Mouse (Mus musculus): ENCODE measurements around the gene Clpp. TPM values are rescaled to one million over a fixed set of nuclear protein-coding genes. Genes with fewer than 3 reads are reported as not detected.

Gene Clpp
- polyA plus RNA-seq (2014; fragmentation: Nextera tagmentation; extraction: Ambion mirVana) = 131 and 137 TPM in 2 replicates

DNA sequence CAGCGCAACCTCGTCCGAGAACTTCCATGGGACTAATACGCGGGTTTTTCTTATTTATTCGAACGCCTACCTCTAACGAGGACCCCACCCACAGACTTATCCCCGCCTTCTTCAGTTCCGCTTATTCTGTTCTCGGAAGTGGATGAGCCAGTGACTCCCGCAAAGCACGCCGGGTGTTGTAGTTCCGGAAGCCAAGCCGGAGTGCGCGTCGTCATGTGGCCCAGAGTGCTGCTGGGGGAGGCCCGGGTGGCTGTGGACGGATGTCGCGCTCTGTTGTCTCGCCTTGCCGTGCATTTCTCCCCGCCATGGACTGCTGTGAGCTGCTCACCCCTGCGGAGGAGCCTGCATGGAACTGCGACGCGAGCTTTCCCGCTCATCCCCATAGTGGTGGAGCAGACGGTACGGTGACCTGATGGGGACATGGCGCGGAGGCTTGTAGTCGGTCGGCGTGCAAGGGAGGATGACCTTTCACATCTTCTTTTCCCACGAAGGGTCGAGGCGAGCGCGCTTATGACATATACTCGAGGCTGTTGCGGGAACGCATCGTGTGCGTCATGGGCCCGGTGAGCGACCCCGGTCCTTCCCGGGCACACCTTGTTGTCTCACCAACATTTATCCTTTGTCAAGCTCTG is at the start of gene Clpp:
TSS of gene Clpp (plus strand) at position 191 of the 632 bp plus-strand sequence.
- Histone ChIP-seq H3K27ac (ENCODE audit: low read depth, low read length) (peak within 1 kb of the TSS; percentile 57), H3K27me3 (ENCODE audit: control insufficient read depth, insufficient read depth, low read length) (no peaks in the 10 kb centered on the region), H3K4me2 (peak within 1 kb of the TSS; percentile 78), H3K4me3 (ENCODE audit: low read depth, low read length) (peak within 1 kb of the TSS; percentile 81), H3K36me3 (ENCODE audit: control insufficient read depth, insufficient read depth, low read length) (peaks cover 8% of the 10 kb centered on the region), H3K4me1 (ENCODE audit: control insufficient read depth, insufficient read depth, low read length) (peaks cover 6% of the 10 kb centered on the region), H3K9ac (ENCODE audit: low read length) (peak within 1 kb of the TSS; percentile 76), H3K9me3 (ENCODE audit: control insufficient read depth, low read length) (no peaks in the 10 kb centered on the region)
- DNase-seq (ENCODE audit: low spot score, missing footprints) = peak; percentile 99
- peak; percentile 97 for ATAC-seq (ENCODE audit: low FRiP score)
- WGBS = under 1% methylated on average over 52 of the region's 52 CpGs

GRCm38 (mm10) chr17:56950915-56951314 is 39.2 kb upstream of the Clpp start:
- no peak for ATAC-seq (ENCODE audit: low FRiP score)
- WGBS = 20% methylated on average over 3 of the region's 3 CpGs

DNA sequence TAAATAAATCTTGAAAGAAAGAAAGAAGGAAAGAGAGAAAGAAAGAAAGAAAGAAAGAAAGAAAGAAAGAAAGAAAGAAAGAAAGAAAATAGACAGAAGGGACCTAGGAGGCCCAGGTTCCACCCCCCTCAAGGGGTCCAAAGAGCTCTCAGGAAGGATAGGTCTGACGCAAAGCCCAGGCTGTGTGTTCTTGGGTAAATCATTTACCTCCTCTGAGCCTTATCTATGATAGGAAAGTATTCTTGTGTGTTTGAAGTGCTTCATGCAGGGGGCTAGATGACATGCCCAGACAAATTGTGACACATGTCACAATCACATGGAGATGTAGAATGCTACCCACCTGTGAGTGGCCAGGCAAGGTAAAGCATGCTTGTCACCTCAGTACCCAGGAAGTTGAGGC is 37.5 kb upstream of the Clpp start:
- H3K36me3 ChIP-seq (ENCODE audit: control insufficient read depth, insufficient read depth, low read length) = no peaks in the 10 kb centered on the region
- no peaks in the 10 kb centered on the region for H3K9me3 ChIP-seq (ENCODE audit: control insufficient read depth, low read length)
- DNase-seq (ENCODE audit: low spot score, missing footprints) (no peak), ATAC-seq (ENCODE audit: low FRiP score) (no peak)
- WGBS = 92% methylated on average over 1 of the region's 1 CpGs
- no peaks in the 10 kb centered on the region for H3K27me3 ChIP-seq (ENCODE audit: control insufficient read depth, insufficient read depth, low read length)
- no peak overlapping the region for H3K27ac ChIP-seq (ENCODE audit: low read depth, low read length)
- no peak overlapping the region for H3K4me3 ChIP-seq (ENCODE audit: low read depth, low read length)
- H3K9ac ChIP-seq (ENCODE audit: low read length) = no peak overlapping the region
- no peak overlapping the region for H3K4me2 ChIP-seq
- H3K4me1 ChIP-seq (ENCODE audit: control insufficient read depth, insufficient read depth, low read length) = no peaks in the 10 kb centered on the region

More at GRCm38 (mm10) chr17:56950915-56951314, 39.2 kb upstream of the Clpp start:
- Histone ChIP-seq H3K4me3 (ENCODE audit: low read depth, low read length) (no peak overlapping the region), H3K9me3 (ENCODE audit: control insufficient read depth, low read length) (no peaks in the 10 kb centered on the region), H3K27ac (ENCODE audit: low read depth, low read length) (no peak overlapping the region), H3K4me1 (ENCODE audit: control insufficient read depth, insufficient read depth, low read length) (no peaks in the 10 kb centered on the region), H3K4me2 (no peak overlapping the region), H3K27me3 (ENCODE audit: control insufficient read depth, insufficient read depth, low read length) (no peaks in the 10 kb centered on the region), H3K36me3 (ENCODE audit: control insufficient read depth, insufficient read depth, low read length) (no peaks in the 10 kb centered on the region), H3K9ac (ENCODE audit: low read length) (no peak overlapping the region)
- DNase-seq (ENCODE audit: low spot score, missing footprints) = peak; percentile 88

GRCm38 (mm10) chr17:56954871-56955270 is 35.2 kb upstream of the Clpp start:
- DNase-seq (ENCODE audit: low spot score, missing footprints) (no peak), ATAC-seq (ENCODE audit: low FRiP score) (no peak)
- Histone ChIP-seq H3K4me1 (ENCODE audit: control insufficient read depth, insufficient read depth, low read length) (no peaks in the 10 kb centered on the region), H3K4me3 (ENCODE audit: low read depth, low read length) (no peak overlapping the region), H3K27ac (ENCODE audit: low read depth, low read length) (no peak overlapping the region), H3K9me3 (ENCODE audit: control insufficient read depth, low read length) (no peaks in the 10 kb centered on the region), H3K9ac (ENCODE audit: low read length) (no peak overlapping the region), H3K36me3 (ENCODE audit: control insufficient read depth, insufficient read depth, low read length) (no peaks in the 10 kb centered on the region), H3K27me3 (ENCODE audit: control insufficient read depth, insufficient read depth, low read length) (no peaks in the 10 kb centered on the region), H3K4me2 (no peak overlapping the region)
- WGBS = 90% methylated on average over 7 of the region's 7 CpGs

DNA sequence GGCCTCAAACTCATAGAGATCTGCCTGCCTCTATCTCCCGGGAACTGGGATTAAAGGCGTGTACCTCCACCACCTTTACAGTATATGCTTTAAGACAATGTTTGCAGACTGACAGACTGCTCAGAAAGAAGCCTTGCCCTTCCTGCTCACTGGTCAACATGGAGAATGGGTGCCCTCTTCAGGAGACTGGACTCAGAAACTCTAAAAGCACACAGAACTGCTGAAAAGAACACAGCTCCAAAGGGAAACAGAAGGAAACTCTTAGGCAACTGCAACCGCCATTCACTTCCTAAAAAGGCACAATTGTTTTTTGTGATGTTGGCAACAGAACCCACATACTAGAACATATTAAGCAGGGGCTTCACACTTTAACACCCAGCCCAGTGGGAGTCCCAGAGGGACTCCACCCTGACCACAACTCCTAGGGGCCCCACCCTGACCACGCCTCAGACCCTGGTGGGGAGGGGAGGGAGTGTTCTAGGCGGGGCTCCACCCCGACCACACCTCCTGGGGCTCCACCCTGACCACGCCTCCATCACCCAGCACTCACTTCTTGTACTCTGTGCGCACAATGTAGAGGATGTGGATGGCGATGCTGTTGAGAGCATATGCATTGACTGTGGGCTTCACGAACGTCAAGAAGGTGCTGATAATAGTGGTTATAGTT is 32.2 kb upstream of the Clpp start:
- no peak overlapping the region for H3K27ac ChIP-seq (ENCODE audit: low read depth, low read length)

DNA sequence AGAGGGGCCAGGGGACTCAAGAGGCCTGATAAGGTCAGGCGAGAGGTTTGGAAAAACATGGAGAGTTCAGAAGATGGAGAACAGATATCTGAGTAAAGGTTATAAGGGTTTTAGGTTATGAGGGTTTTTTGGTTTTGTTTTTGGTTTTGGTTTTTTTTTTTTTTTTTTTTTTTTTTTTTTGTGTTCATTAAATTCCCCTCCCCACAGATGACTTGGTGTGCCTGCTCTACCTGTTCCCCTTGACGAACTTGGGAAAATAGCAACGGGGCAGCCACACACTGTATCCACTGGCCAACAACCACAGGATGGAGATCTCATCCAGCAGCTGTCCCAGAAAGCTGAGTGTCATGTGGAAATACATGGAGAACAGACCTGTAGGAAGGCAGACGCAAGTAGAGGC is 31.4 kb upstream of the Clpp start:
- Histone ChIP-seq H3K36me3 (ENCODE audit: control insufficient read depth, insufficient read depth, low read length) (no peaks in the 10 kb centered on the region), H3K9ac (ENCODE audit: low read length) (no peak overlapping the region), H3K9me3 (ENCODE audit: control insufficient read depth, low read length) (no peaks in the 10 kb centered on the region), H3K4me1 (ENCODE audit: control insufficient read depth, insufficient read depth, low read length) (no peaks in the 10 kb centered on the region), H3K4me3 (ENCODE audit: low read depth, low read length) (no peak overlapping the region), H3K27me3 (ENCODE audit: control insufficient read depth, insufficient read depth, low read length) (no peaks in the 10 kb centered on the region), H3K27ac (ENCODE audit: low read depth, low read length) (no peak overlapping the region), H3K4me2 (no peak overlapping the region)
- no peak for DNase-seq (ENCODE audit: low spot score, missing footprints)
- 83% methylated on average over 4 of the region's 4 CpGs for WGBS
- ATAC-seq (ENCODE audit: low FRiP score) = no peak

More for the DNA sequence above, 32.2 kb upstream of the Clpp start:
- Histone ChIP-seq H3K4me1 (ENCODE audit: control insufficient read depth, insufficient read depth, low read length) (no peaks in the 10 kb centered on the region), H3K27me3 (ENCODE audit: control insufficient read depth, insufficient read depth, low read length) (no peaks in the 10 kb centered on the region), H3K36me3 (ENCODE audit: control insufficient read depth, insufficient read depth, low read length) (no peaks in the 10 kb centered on the region), H3K4me2 (no peak overlapping the region), H3K9ac (ENCODE audit: low read length) (no peak overlapping the region), H3K4me3 (ENCODE audit: low read depth, low read length) (no peak overlapping the region), H3K9me3 (ENCODE audit: control insufficient read depth, low read length) (no peaks in the 10 kb centered on the region)
- DNase-seq (ENCODE audit: low spot score, missing footprints) = no peak
- ATAC-seq (ENCODE audit: low FRiP score) = no peak
- 37% methylated on average over 11 of the region's 11 CpGs for WGBS

GRCm38 (mm10) chr17:56961880-56962279 is 28.2 kb upstream of the Clpp start:
- Histone ChIP-seq H3K9ac (ENCODE audit: low read length) (no peak overlapping the region), H3K27me3 (ENCODE audit: control insufficient read depth, insufficient read depth, low read length) (no peaks in the 10 kb centered on the region), H3K27ac (ENCODE audit: low read depth, low read length) (no peak overlapping the region), H3K36me3 (ENCODE audit: control insufficient read depth, insufficient read depth, low read length) (no peaks in the 10 kb centered on the region), H3K4me2 (no peak overlapping the region), H3K4me1 (ENCODE audit: control insufficient read depth, insufficient read depth, low read length) (no peaks in the 10 kb centered on the region), H3K9me3 (ENCODE audit: control insufficient read depth, low read length) (no peaks in the 10 kb centered on the region), H3K4me3 (ENCODE audit: low read depth, low read length) (no peak overlapping the region)
- WGBS = 89% methylated on average over 4 of the region's 4 CpGs
- ATAC-seq (ENCODE audit: low FRiP score) = no peak
- no peak for DNase-seq (ENCODE audit: low spot score, missing footprints)

DNA sequence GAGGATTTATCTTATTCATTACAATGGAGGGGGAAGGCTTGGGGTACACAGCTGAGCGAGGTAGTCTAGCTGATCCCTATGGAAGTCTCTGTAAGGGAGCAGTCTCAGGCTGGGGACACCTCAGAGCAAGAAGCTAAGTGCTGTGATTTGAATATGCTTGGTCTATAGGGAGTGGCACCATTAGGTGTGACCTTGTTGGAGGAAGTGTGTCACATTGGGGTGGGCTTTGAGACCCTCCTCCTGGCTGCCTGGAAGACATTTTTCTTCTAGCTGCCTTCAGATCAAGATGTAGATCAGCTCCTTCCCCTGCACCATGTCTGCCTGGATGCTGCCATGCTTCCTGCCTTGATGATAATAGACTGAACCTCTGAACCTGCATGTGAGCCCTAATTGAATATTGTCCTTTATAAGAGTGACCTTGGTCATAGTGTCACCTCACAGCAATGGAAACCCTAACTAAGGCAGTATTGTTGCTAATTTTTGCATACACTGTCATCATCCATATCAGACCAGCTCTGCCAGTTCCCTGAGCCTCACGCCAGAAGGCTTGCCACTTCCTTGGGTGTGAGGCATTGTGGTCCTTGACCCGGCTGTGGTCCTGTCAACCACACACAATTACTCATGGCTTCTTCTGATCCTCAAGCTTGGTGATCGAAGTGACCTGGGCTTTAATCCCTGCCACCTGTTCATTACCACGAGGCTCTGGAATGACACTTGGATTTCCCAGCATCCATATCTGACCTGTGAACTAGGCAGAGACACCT is 27.3 kb upstream of the Clpp start:
- Histone ChIP-seq H3K27me3 (ENCODE audit: control insufficient read depth, insufficient read depth, low read length) (no peaks in the 10 kb centered on the region), H3K4me3 (ENCODE audit: low read depth, low read length) (no peak overlapping the region), H3K9ac (ENCODE audit: low read length) (no peak overlapping the region), H3K4me2 (no peak overlapping the region), H3K27ac (ENCODE audit: low read depth, low read length) (no peak overlapping the region), H3K9me3 (ENCODE audit: control insufficient read depth, low read length) (no peaks in the 10 kb centered on the region), H3K36me3 (ENCODE audit: control insufficient read depth, insufficient read depth, low read length) (no peaks in the 10 kb centered on the region), H3K4me1 (ENCODE audit: control insufficient read depth, insufficient read depth, low read length) (no peaks in the 10 kb centered on the region)
- 82% methylated on average over 5 of the region's 5 CpGs for WGBS
- ATAC-seq (ENCODE audit: low FRiP score) (no peak), DNase-seq (ENCODE audit: low spot score, missing footprints) (no peak)

DNA sequence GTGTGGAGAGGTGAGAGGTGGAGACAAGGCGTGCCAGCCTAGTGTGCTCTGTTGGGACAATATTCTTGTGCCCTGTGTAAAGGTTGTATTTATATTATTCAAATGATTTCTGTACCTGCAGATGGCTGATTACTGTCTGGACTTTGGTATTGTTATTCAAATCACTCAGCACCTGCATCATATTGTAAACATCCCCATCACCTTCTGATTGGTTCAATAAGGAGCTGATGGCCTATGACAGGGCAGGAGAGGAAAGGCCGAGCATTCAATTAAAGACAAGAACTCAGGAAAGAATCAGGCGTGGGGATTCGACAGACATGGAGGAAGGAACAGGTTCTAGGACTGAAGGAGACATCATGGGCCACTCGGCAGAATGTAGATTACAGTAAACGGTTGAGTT is 26.5 kb upstream of the Clpp start:
- no peak overlapping the region for H3K27ac ChIP-seq (ENCODE audit: low read depth, low read length)
- ATAC-seq (ENCODE audit: low FRiP score) (no peak), DNase-seq (ENCODE audit: low spot score, missing footprints) (no peak)
- no peak overlapping the region for H3K4me2 ChIP-seq
- no peaks in the 10 kb centered on the region for H3K9me3 ChIP-seq (ENCODE audit: control insufficient read depth, low read length)
- H3K36me3 ChIP-seq (ENCODE audit: control insufficient read depth, insufficient read depth, low read length) = no peaks in the 10 kb centered on the region
- WGBS = 73% methylated on average over 6 of the region's 6 CpGs
- no peaks in the 10 kb centered on the region for H3K27me3 ChIP-seq (ENCODE audit: control insufficient read depth, insufficient read depth, low read length)
- no peak overlapping the region for H3K9ac ChIP-seq (ENCODE audit: low read length)
- no peaks in the 10 kb centered on the region for H3K4me1 ChIP-seq (ENCODE audit: control insufficient read depth, insufficient read depth, low read length)
- H3K4me3 ChIP-seq (ENCODE audit: low read depth, low read length) = no peak overlapping the region
